18 mouse cellular contexts compared by ENCODE assay signal in genomic region chr6:129112526-129112925, GRCm38 (mm10). TPM values are rescaled to one million over a fixed set of nuclear protein-coding genes. Genes with fewer than 3 reads are reported as not detected.
DNase-seq lines count a peak whose midpoint lies in the region; ATAC-seq and TF ChIP-seq lines count a peak whose summit lies in the region.
"Had no signal": no experiment of that assay in that cellular context is flagged by ENCODE, and none has a peak within 500 bp of the region (broad histone marks: within the 10 kb centered on the region; RNA-seq: fewer than 3 reads in every experiment).

No protein-coding gene starts in this region.

- no peaks in the 10 kb centered on the region for H3K9me3 ChIP-seq in kidney, embryonic 14.5 days (ENCODE audit: control insufficient read depth, low read length)
- H3K9me3 ChIP-seq: forebrain, embryonic 12.5 days; heart, embryonic 13.5 days; liver, embryonic 13.5 days had no signal

- H3K27ac ChIP-seq in kidney, embryonic 14.5 days (ENCODE audit: low read depth, low read length) = no peak overlapping the region
- H3K27ac ChIP-seq in kidney, adult 2 months (ENCODE audit: insufficient read depth, low read depth, low read length) = 0 out of 2 replicates have a peak overlapping the region, but pooled peaks have one; percentile 9
- H3K27ac ChIP-seq: forebrain, embryonic 12.5 days; heart, embryonic 13.5 days; hindbrain, embryonic 14.5 days; liver, embryonic 13.5 days; midbrain, embryonic 15.5 days had no signal

- peak; percentile 28 for DNase-seq in adrenal gland, postnatal 10 days
- DNase-seq in adrenal gland, postnatal 25 days = no peak
- peak; percentile 14 for DNase-seq in kidney, adult 11 months
- DNase-seq in kidney, adult 2 months = peak; percentile 45
- DNase-seq in lung, postnatal 14 days = peak; percentile 26
- DNase-seq in cerebellum, adult 11 months = no peak
- no peak for DNase-seq in right cerebral cortex, postnatal 14 days
- DNase-seq: cerebellum, adult 2 months; liver, embryonic 13.5 days; thymus, postnatal 25 days had no signal

- ATAC-seq in kidney, embryonic 14.5 days (ENCODE audit: low FRiP score, low TSS enrichment) = no peak
- ATAC-seq: midbrain, embryonic 15.5 days had no signal

- no peaks in the 10 kb centered on the region for H3K36me3 ChIP-seq in kidney, embryonic 14.5 days (ENCODE audit: control insufficient read depth, insufficient read depth, low read length)
- no peaks in the 10 kb centered on the region for H3K36me3 ChIP-seq in kidney, adult 2 months (ENCODE audit: control insufficient read depth, insufficient read depth, low read length)
- H3K36me3 ChIP-seq: forebrain, embryonic 12.5 days; heart, embryonic 13.5 days; liver, embryonic 13.5 days; midbrain, embryonic 15.5 days had no signal

- no peak overlapping the region for H3K4me3 ChIP-seq in kidney, embryonic 14.5 days (ENCODE audit: low read length)
- no peak overlapping the region for H3K4me3 ChIP-seq in kidney, adult 2 months (ENCODE audit: insufficient read depth, low read depth, low read length)
- H3K4me3 ChIP-seq: forebrain, embryonic 12.5 days; heart, embryonic 13.5 days; liver, embryonic 13.5 days; midbrain, embryonic 15.5 days had no signal

- no peak for TF ChIP-seq POLR2A in kidney, adult 2 months (IDR thresholded peaks at IDR 0.05; ENCODE audit: low read depth, low read length)

- no peak overlapping the region for H3K4me2 ChIP-seq in kidney, embryonic 14.5 days (replicated peaks; ENCODE audit: low read depth, low read length)
- H3K4me2 ChIP-seq: forebrain, embryonic 12.5 days; heart, embryonic 13.5 days; hindbrain, embryonic 14.5 days; liver, embryonic 13.5 days; midbrain, embryonic 15.5 days had no signal

- 71% methylated on average over 1 of the region's 1 CpGs for WGBS in kidney, embryonic 14.5 days
- WGBS in kidney, adult 2 months = 51% methylated on average over 1 of the region's 1 CpGs

- TF ChIP-seq CTCF in kidney, adult 2 months (conservative IDR thresholded peaks at IDR 0.05; ENCODE audit: insufficient read depth, insufficient read length, low read depth, low read length) = no peak

- H3K27me3 ChIP-seq in kidney, embryonic 14.5 days (ENCODE audit: control insufficient read depth, insufficient read depth, low read length) = no peaks in the 10 kb centered on the region
- H3K27me3 ChIP-seq in kidney, adult 2 months (replicated peaks; ENCODE audit: control insufficient read depth, insufficient read depth, low read length) = no peaks in the 10 kb centered on the region
- H3K27me3 ChIP-seq: forebrain, embryonic 12.5 days; heart, embryonic 13.5 days; liver, embryonic 13.5 days; midbrain, embryonic 15.5 days had no signal

- H3K4me1 ChIP-seq in kidney, embryonic 14.5 days (ENCODE audit: control insufficient read depth, insufficient read depth, low read length) = no peaks in the 10 kb centered on the region
- H3K4me1 ChIP-seq in kidney, adult 2 months (ENCODE audit: control insufficient read depth, insufficient read depth, low read length) = peaks cover 2% of the 10 kb centered on the region; the same call in 1 of the 2 replicates
- H3K4me1 ChIP-seq: forebrain, embryonic 12.5 days; midbrain, embryonic 15.5 days had no signal

- H3K9ac ChIP-seq in kidney, embryonic 14.5 days (ENCODE audit: low read depth, low read length) = no peak overlapping the region
- H3K9ac ChIP-seq: forebrain, embryonic 12.5 days; heart, embryonic 13.5 days; hindbrain, embryonic 14.5 days; liver, embryonic 13.5 days; midbrain, embryonic 15.5 days had no signal

RNA-seq across cellular contexts. Expression of gene Clec2e, which starts 11.8 kb away (rescaled TPM):
- not detected for total RNA-seq in adrenal gland, postnatal 10 days (2021)
- total RNA-seq in adrenal gland, postnatal 25 days (2021) = not detected in 2 replicates
- polyA plus RNA-seq in kidney, embryonic 14.5 days (2014; fragmentation: Nextera tagmentation; extraction: Ambion mirVana) = not detected in 2 replicates
- 0.05 TPM in 1 of 2 replicates, not detected in the other for polyA plus RNA-seq in kidney, adult 2 months (2012; rRNA removed)
- total RNA-seq: layer of hippocampus, adult 8-10 months; left cerebral cortex, postnatal 14 days had no signal
- polyA plus RNA-seq: brain, embryonic 14.5 days; cerebellum, adult 2 months; forebrain, embryonic 12.5 days; heart, embryonic 13.5 days; hindbrain, embryonic 14.5 days; liver, embryonic 13.5 days; midbrain, embryonic 15.5 days had no signal

Comparison
In these comparisons a context has a peak if more than half of its experiments do, and no peak if none do; other contexts are left out.
1. DNase-seq: peak in adrenal gland, postnatal 10 days (single experiment), kidney, adult 11 months (single experiment), kidney, adult 2 months (single experiment) and lung, postnatal 14 days (single experiment); none in adrenal gland, postnatal 25 days (single experiment), cerebellum, adult 11 months (single experiment) and right cerebral cortex, postnatal 14 days (single experiment).